Mouse (Mus musculus) fibroblast of lung, adult 2 months (primary cell): ENCODE results near the gene Tgm2.

Experiments used
- DNase-seq: peaks from one replicate; pipeline ENCODE4 v3.0.0-alpha.2; 2011; ENCODE audit warnings: low read depth

The Tgm2 gene

GRCm38 (mm10) chr2:158113591-158114257 lies 32.5 kb downstream of the Tgm2 start:
- peak; percentile 85 for DNase-seq

GRCm38 (mm10) chr2:158109516-158109915 lies 36.7 kb downstream of the Tgm2 start:
- DNase-seq = peak; percentile 56

- peak; percentile 39 for DNase-seq
Observed at GRCm38 (mm10) chr2:158106947-158107587, 39.2 kb downstream of the Tgm2 start.

- no peak for DNase-seq
Observed at GRCm38 (mm10) chr2:158105605-158106004, 40.6 kb downstream of the Tgm2 start.

- no peak for DNase-seq
Observed at GRCm38 (mm10) chr2:158104966-158105365, 41.3 kb downstream of the Tgm2 start.

GRCm38 (mm10) chr2:158101768-158102167 lies 44.5 kb downstream of the Tgm2 start:
- no peak for DNase-seq

GRCm38 (mm10) chr2:158099537-158099936 lies 46.7 kb downstream of the Tgm2 start:
- no peak for DNase-seq

GRCm38 (mm10) chr2:158098730-158099129 lies 47.5 kb downstream of the Tgm2 start:
- DNase-seq = no peak

GRCm38 (mm10) chr2:158097071-158097470 lies 49.2 kb downstream of the Tgm2 start:
- DNase-seq = no peak

- DNase-seq = no peak
Observed at GRCm38 (mm10) chr2:158094846-158095245, 51.4 kb downstream of the Tgm2 start.

GRCm38 (mm10) chr2:158094300-158094699 lies 51.9 kb downstream of the Tgm2 start:
- no peak for DNase-seq

GRCm38 (mm10) chr2:158093345-158093744 lies 52.9 kb downstream of the Tgm2 start:
- peak; percentile 44 for DNase-seq

- peak; percentile 44 for DNase-seq
Observed at GRCm38 (mm10) chr2:158090096-158090495, 56.1 kb downstream of the Tgm2 start.

- DNase-seq = no peak
Observed at GRCm38 (mm10) chr2:158084486-158084885, 61.8 kb downstream of the Tgm2 start.

GRCm38 (mm10) chr2:158080622-158081241 lies 65.5 kb downstream of the Tgm2 start:
- DNase-seq = no peak

- no peak for DNase-seq
Observed at GRCm38 (mm10) chr2:158079843-158080395, 66.3 kb downstream of the Tgm2 start.

GRCm38 (mm10) chr2:158078971-158079370 lies 67.3 kb downstream of the Tgm2 start:
- no peak for DNase-seq

GRCm38 (mm10) chr2:158077981-158078380 lies 68.3 kb downstream of the Tgm2 start:
- DNase-seq = no peak

- no peak for DNase-seq
Observed at GRCm38 (mm10) chr2:158076690-158077089, 69.5 kb downstream of the Tgm2 start.

- no peak for DNase-seq
Observed at GRCm38 (mm10) chr2:158074835-158075234, 71.4 kb downstream of the Tgm2 start.

- no peak for DNase-seq
Observed at GRCm38 (mm10) chr2:158071633-158071995, 74.6 kb downstream of the Tgm2 start.

- DNase-seq = no peak
Observed at GRCm38 (mm10) chr2:158070885-158071632, 75.2 kb downstream of the Tgm2 start.
